Mouse (Mus musculus) thymus, postnatal 36 days (tissue): ENCODE data around the gene Hexim1.

ENCODE experiments used
- DNase-seq, 2 experiments: peaks; one replicate each; pipeline ENCODE4 v3.0.0; 2022; ENCODE audit warnings: mixed read lengths in 2 of 2

The Hexim1 gene

DNA sequence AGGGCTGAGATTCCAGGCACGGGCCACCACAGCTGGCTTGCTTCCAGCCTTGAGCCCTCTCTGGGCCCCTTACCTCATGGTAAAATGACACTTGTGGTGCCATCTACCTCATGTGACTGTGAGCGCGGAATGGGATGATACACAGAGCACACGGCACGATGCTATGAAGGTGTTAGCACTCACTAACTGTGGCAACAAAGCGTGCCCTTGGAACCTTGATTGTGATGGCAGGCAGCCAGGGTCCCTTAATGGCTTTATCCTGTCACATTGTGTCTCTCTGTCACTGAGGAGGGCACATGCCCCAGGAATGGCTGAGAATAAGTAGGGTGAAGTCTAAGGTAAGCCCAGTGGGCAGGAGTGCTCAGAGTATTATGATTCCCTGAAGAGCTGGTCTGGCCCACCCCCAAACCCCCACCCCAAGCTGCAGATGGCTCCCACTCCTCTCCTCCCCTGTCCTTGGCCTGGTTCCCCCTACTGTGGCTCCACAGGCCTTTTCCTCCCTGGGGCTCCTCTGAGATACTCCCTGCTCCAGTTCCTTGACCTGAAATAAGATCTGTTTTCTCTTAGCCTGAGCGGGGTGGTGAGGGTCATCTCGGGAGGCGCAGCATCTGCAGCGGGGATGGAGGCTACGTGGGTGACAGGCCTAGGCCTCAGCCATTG lies 17.4 kb upstream of the Hexim1 start:
- DNase-seq = no peak

DNA sequence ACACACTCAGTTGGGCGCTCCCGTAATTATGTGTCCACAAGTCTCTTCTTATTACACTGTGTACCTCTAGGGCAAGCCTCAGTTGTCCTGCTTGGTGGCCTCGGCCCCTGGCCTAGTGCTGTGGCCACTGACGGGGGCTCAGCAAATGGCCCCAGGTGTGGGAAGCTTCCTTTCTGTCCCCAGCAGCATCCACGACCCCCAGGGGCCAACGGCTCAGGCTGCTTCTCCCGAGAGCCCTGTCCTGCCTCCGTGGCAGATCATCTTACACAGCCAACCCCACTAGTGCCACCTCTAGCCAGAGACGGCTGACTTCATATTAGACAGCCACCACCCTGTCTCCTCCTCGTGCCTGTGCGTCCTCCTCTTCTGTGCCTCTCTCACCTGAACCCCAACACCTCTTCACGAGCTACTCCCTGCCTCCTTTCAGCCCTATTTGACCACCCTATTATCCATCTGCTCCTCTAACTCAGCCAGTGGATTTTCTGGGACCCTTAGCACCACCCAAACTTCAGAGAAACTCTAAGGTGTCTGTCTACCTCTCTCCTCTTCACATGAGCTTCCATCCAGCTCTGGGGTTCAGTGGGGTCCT lies 16.6 kb upstream of the Hexim1 start:
- no peak for DNase-seq

DNA sequence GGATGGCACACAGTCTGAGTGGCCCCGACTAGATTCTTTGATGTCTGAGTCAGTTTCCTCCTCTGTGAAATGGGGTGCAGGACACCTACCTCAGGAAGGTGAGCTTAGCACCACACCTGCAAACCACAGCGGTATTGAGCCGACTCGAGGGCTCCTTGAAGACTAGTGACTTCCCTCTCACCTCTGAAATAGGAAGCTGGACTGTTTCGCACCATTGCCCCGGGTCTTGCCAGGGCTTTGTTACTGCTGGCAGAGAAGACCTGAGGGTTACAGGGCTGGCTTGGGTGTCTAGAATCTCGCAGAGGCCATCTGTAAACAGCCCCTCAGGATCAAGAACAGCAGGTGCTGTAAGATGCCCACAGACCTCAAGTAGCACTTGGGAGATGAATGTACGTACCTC lies 15.7 kb upstream of the Hexim1 start:
- no peak for DNase-seq

DNA sequence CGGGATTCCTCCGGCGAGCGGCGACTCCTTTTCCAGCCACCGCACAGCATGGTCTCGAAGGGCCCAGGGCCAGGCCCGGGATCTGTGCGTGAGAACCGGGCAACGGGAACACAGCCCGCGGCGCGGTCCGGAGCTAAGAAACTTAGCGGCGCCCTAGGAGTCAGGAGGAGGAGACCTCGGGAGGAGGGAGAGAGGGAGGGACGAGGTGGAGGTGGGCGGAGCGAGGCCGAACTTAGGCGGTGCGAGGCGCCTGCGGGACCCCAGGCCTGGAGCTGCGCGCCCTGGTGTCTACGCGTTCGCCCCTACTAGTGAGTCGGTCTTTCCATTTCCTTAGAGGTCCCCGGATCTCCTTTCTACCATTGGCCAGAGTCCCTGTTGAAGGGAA lies 14.6 kb upstream of the Hexim1 start, which contains the start of the genes Plcd3 and Acbd4:
Gene Plcd3 (minus strand): TSS at position 178 of the 385 bp plus-strand sequence.
Gene Acbd4 (plus strand): TSS at position 202 of the 385 bp plus-strand sequence.
- peak; percentile 55 to 71 for DNase-seq

DNA sequence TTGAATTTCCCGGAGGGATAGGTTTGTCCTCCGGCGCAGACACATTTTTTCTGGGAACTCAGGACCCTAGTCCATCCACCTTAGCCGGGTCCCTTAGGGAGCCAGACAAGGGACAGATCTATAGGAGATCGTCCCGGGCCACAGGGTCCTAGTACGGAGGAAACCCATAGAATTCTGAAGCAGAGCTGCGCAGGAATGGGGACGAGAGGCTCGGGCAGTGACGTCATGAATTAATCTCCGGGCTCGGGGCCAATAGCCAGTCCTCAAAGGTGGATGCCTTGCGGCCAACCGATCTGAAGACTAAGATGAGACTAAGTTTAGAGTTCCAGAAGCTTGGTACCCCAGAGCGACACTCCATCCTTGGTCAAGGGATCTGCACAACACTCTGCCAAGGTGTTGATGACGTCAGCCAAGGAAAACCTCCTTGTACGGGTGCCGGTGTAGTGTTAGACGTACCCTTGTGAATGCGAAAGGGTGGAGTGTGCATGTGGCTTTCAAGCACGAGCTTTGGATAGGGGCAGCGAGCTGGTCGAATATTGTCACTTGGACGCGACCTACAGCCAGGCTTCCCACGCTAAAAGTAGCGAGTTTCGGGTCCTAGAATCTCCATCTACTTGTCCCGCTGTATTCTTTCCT lies 14.0 kb upstream of the Hexim1 start:
- peak in 1 of 2 experiments; percentile 33 for DNase-seq

DNA sequence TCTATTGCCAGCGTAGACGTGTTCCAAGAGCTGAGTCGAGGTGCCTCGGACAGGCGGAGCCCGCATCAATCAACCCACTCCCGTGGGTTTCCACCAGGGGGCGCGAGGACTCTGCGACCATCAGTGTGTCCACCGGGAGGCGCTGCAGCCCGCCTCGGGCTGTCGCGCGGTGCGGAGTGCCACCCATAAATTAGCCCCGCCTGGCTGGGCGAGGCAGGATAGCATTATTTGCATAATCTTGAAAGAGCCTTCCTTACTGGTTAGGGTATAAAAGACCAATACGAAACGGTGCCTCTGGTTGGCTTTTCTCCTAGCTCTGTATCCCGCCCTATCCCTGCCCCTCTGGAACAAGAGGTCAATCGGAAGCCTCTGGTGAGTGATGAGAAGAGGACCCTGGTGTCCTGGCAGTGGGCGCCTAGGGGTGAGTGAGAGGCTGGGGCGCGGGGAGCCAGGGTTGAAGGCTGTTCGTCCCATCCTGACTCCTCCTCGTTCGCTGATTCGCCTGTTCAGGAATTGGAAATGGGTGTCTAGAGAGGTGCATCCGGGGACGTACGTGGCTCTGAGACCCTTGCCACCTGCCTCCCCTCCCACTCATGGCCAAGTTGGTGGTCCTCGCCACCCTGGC lies 13.2 kb upstream of the Hexim1 start:
- DNase-seq = peak; percentile 93 to 97

DNA sequence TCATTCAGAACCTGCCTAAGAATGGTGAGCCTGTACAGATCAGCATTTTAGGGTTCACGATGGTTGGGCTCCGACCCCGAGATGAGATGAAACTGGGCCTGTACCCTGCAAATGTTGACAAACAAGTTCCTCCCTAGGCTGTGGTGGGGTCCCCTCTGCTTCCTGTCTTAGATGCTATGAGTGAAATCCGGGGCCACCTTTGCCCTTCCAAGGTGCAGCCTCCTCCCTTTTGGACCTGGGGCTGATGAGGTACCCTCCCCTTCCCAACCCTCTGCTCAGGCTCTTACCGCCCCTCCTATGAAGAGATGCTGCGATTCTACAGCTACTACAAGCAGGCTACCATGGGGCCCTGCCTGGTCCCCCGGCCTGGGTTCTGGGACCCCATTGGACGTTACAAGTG lies 12.4 kb upstream of the Hexim1 start:
- DNase-seq = peak in 1 of 2 experiments; percentile 44

DNA sequence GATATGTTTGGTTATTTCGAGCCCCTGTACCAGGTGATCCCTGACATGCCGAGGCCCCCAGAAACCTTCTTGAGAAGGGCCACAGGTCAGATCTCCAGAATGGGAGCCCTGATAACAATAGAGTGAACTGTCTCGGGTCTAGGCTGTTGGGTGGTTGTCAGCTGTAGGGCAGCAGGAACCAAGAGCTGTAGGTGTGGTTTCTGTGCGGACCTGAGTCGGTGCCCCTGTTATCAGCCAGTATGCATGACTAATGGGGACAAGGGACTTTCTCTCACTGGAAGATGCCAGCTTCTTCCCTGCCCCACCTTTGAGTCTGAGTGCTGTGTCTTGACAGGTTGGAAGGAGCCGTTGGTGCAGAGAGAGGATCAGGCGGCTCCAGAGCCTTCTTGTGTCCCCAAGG lies 11.6 kb upstream of the Hexim1 start:
- DNase-seq = no peak

DNA sequence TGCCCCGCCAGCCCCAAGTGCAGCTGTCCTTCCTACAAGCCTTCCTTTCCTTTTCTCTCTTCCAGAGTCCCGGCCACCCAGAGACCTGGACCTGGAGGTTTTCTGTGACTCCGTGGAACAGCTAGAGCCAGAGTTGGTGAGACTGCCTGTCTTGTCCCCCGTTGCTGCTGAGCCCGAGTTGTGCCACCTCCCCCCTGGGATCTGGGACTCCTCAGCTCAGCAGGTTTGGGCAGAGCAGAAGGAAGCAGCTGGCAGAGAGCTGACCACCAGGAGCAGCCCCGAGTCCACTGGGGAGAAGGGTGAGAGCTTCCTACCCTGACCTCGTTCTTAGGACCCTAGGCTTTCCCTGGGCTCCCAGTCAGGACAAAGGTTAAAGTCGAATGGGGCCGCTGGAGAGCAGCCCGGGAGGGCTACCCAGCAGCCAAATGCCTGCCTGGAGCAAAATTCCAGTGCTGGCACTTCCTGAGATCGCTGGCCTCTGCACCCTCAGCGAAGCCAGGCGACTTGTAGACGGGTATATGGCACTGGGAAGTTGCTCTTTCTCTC lies 10.8 kb upstream of the Hexim1 start:
- DNase-seq = no peak

DNA sequence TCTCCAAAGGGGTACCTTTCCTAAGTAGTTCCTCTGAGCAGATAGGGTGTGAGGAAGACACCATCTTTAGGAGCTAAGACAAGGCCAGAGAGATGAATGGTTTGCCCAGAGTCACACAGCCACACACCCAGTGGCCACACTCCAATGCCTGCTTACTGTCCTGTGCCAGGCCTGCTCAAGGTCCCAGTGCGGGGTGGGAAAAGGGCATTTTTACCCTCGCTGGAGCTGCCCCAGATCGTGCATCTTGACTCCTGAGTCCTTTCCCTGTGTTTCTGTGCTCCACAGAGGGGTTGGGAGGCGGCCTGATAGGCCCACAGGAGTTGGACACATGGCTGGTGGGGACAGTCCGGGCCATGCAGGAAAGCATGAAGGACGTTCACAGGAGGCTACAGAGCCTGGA lies 10.2 kb upstream of the Hexim1 start:
- DNase-seq = no peak

DNA sequence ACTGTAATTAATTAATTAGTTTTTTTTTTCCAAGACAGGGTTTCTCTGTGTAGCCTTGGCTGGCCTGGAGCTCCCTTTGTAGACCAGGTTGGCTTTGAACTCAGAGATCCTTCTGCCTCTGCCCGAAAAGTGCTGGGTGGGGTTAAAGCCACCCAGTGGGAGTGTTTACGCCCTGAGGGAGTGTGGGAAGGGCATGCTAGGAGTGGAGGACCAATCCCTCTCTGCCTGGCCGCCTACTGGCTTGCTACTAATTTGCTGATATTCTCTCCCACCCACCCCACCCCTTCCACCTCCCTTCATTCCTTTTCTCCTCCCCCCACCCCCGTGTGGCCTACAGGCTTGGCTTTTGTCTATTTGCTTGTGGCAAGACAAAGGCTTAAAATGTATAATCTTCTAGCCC lies 9.6 kb upstream of the Hexim1 start:
- no peak for DNase-seq

DNA sequence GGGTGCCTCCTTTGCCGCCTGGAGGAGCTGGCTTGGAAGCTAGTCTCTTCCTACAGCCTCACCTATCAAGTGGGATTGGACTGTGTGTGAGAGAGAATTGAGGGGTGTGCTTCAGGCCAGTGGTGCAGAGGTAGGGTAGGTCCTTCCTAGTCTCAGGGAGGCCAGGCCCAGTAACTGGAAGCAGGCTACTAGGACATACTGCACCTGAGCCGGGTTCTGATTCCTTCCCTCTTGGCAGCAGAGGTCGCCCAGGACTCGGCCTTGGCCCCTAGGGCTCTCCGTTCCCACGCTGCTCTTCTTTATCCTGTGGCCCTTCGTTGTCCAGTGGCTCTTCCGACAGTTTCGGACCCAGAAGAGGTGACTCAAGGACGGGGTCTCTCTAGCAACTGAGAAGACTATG lies 4.7 kb upstream of the Hexim1 start:
- no peak for DNase-seq

DNA sequence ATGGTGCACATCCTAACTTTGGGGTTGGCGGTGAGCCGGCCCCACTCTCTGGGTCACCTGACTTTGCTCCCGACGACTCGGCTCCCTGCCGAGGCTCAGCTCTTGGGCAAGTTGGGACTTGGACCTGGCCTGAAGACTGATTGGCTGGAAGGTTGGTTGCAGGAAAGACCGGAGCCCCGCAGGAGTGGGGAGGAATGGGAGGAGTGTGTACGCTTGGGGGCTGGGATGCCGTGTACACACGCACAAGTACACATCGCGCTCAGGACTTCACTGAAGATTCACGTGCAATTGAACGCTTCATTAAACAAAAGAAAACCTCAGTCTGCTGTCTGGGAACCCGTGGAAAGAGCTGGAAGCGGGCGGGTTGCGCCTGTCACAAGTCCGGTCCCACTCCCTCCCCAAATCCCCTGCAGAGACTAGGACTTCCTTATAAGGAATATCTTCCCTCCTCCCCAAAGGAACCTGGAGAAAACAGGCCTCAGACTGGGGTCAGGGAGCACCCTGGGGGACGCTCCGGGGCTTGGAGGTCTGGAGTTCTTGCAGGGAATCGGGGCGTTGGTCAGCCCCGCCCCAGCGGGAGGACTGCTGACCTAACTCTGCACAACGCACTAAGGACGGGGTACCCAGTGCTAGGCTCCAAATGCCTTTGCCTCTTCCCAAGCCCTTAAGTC lies 4.0 kb upstream of the Hexim1 start:
- peak in 1 of 2 experiments; percentile 27 for DNase-seq

DNA sequence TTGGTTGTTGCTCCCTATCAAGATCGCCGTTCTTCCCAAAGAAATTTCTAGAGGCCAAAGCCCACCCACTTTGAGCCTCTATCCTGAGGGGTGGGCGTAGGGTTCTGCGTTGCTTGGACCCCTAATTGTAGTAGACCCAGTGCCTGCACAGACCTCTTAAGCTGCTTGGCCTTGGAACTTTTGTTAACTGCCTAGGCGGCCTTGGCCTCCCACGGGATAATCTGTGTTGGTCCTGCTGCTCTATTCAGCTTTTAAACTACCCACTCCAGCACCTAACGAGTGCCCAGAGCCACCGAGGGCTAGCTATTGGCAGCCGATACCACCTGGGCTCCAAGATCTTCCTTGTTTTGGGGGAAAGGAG lies 3.5 kb upstream of the Hexim1 start:
- DNase-seq = no peak

DNA sequence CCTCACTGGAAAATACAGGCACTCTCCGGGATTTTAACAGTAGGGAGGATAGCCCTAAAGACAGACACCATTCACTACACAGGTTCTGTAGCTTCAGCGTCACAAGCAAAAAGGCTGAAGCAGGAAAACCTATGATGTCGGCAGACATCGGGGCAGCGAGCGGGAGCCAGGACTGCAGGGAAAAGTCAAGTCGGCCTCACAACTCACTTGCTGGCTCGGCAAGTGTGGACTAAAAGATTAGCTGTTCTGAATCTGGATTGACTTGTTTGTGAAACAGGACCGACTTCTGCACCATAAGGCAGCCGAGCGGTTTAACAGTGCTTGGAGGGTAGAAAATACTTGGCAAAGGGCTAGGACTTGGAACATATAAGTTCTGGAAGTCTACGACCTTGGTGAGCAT lies 3.0 kb upstream of the Hexim1 start:
- no peak for DNase-seq

DNA sequence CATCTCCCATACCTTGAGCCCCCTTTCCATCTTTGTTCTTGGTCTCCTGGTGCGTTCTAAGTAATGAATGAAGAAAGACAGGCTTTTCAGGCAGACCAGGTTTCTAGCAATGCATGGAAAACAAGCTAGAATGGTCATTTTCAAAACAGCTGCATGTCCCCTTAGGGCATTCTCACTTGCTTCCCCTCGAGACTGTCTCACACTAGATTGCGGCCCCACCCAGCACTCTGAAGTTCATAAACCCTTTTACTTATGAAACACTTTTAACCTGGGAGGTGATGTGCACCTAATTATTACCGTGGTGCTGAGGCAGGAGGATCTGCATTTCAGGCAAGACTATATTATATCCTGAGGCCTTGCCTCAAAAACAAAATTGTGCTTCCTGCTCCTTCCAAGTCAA lies 2.3 kb upstream of the Hexim1 start:
- no peak for DNase-seq

DNA sequence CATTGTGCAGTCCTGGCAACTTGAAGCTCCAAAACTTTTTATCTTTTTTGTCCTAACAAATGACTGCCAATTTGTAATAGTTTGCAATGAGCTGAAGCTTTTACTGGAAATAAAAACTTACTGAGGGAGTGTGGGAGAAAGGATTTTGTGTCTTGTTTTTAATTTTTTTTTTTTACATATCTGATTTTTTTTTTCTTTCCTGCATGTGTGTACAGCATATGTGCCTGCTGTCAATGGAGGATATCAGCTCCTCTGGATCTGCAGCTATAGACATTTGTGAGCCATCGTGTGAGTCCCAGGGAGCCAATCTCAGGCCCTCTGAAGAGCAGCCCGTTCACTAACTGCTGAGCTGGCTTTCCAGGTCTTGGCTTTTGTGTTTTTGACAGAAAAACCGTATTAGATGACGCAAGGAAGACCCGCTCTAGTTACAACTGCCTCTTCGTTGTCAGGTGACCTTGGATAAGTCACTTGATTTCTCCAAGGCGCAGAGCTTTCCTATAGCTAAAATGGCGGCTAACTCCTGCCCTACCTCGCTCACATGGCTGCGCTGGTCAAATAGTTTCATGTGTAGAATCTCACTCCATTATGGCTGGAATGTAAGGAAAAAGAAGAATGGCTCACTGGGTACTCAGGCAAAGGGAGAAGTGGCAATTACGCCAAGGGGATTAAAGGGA lies 1.6 kb upstream of the Hexim1 start:
- no peak for DNase-seq

DNA sequence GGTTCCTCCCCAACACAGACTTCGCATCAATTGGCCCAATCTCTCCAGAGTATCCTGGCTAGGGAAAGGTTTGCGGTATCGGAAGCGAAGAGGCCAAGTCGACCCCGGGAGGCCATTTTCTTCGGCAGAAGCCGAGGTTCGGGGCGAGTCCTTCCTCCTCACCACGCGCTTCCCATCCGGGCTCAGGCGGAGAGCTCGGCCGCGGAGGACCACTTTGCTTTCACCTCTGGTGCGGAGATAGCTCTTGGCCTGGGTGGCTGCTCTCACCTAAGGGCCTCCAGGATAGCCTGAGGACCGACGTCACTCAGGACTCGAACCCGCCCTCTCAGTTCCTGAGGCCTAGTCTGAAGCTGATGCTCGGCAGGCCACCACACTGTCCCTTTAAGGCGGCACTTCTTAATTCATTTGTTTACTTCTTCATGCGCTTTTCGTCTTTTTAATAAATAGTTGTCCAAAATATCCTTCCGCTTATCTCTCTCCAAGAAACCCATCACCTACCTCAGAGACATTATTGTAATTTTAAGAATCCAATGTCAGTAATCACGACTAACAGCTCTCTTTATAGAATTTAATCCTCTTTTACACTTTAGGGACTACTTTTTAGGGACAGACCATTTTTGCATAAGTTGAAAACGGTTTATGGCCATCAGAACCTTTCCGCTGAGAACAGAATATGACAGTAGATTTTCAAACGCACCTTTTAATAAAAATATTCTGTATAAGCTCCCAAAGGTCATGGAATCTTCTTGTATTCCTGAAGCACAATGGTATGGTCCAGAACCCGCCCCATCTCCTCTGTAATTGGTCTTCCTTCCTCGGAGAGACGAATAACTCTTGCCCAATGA lies 646 bp upstream of the Hexim1 start:
- DNase-seq = peak; percentile 82 to 83

DNA sequence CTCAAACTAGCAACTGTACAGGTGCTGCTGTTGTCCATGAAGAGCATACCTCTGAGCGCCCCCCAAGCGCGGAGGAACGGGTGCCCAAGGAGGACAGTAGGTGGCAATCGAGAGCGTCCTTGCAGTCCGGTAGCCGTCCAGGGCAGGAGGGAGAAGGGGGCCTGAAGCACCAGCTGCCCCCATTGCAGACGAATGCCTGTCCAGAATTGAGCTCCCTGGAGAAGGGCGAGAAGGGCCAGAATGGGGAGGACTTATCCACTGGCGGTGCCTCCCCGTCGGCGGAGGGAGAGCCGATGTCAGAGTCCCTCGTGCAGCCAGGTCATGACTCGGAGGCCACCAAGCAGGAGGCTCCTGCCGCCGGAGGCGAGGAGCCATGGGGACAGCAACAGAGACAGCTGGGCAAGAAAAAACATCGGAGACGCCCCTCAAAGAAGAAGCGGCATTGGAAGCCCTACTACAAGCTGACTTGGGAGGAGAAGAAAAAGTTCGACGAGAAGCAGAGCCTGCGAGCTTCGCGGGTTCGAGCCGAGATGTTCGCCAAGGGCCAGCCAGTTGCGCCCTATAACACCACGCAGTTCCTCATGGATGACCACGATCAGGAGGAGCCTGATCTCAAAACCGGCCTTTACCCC lies 1.0 kb downstream of the Hexim1 start:
- peak; percentile 83 to 86 for DNase-seq

DNA sequence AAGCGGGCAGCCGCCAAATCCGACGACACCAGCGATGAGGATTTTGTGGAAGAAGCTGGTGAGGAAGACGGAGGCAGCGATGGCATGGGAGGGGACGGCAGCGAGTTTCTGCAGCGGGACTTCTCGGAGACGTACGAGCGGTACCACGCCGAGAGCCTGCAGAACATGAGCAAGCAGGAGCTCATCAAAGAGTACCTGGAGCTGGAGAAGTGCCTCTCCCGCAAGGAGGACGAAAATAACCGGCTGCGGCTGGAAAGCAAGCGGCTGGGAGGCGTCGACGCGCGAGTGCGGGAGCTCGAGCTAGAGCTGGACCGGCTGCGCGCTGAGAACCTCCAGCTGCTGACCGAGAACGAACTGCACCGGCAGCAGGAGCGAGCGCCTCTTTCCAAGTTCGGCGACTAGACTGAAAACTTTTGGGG lies 1.6 kb downstream of the Hexim1 start:
- no peak for DNase-seq

DNA sequence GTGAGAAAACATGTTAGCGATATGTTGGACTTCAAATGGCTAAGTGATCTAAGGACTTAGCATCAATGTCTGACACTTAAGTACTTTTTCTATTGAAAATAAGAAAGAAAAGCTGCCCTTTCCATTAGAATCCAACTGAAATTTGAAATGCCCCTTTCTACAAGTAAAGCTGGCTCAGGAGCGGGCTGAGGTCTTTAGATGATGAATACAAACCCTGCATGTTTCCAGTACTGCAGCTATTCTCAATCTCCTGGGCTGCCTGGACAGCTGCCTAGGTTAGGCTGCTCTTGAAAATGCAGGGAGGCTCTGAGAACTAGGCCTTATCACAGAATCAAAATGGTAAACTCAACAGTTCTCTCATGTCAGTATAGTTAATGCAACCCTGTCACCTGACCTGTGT lies 2.8 kb downstream of the Hexim1 start:
- no peak for DNase-seq
